Mouse (Mus musculus) myocyte (in vitro differentiated cells): ENCODE measurements at regions not wholly inside any gene's neighbourhood (a gene's known extent, or its start where the extent isn't known, plus 50 kb on each side); places are given as distances from the start of the nearest gene placed in this dataset.
A peak's percentile ranks its signal among the peaks of the same experiment; 100 is the strongest.

Experiments used
- H3K27me3 ChIP-seq: one replicate; pipeline ENCODE4 v1.6.1; 2011; ENCODE audit not compliant: control insufficient read depth, insufficient read depth, insufficient read length
- H3K36me3 ChIP-seq: one replicate; pipeline ENCODE4 v1.6.1; 2011; ENCODE audit not compliant: control insufficient read depth, insufficient read depth
- H3K4me2 ChIP-seq: one replicate; pipeline ENCODE4 v1.6.1; 2011; ENCODE audit warnings: low read depth, control low read depth
- H3K4me3 ChIP-seq: one replicate; pipeline ENCODE4 v1.5.1; 2011; ENCODE audit warnings: mild to moderate bottlenecking, control low read depth, moderate library complexity
- H3K79me2 ChIP-seq: one replicate; pipeline ENCODE4 v1.6.1; 2011; ENCODE audit not compliant: control insufficient read depth, insufficient read depth
- H3ac ChIP-seq: one replicate; pipeline ENCODE4 v1.6.1; 2011; ENCODE audit not compliant: control insufficient read depth, insufficient read length
- CEBPB ChIP-seq: IDR thresholded peaks from 2 replicates; pipeline ENCODE4 v1.6.1; 2011; ENCODE audit warnings: mild to moderate bottlenecking, moderate library complexity; ENCODE audit not compliant: poor library complexity, insufficient read depth, severe bottlenecking
- E2F4 ChIP-seq: IDR thresholded peaks from one replicate; pipeline ENCODE4 v1.6.1; 2011; ENCODE audit warnings: mild to moderate bottlenecking, control low read depth, moderate library complexity; ENCODE audit not compliant: insufficient read depth
- MAX ChIP-seq: IDR thresholded peaks from one replicate; pipeline ENCODE4 v1.6.1; 2011; ENCODE audit warnings: low read depth, mild to moderate bottlenecking, control low read depth
- MYOD1 ChIP-seq, 3 experiments: IDR thresholded peaks; one replicate each; pipeline ENCODE4 v1.6.1; 2011; ENCODE audit warnings: control low read depth in 2 of 3, low read depth in 2 of 3, mild to moderate bottlenecking in 2 of 3, moderate library complexity in 1 of 3; ENCODE audit not compliant: insufficient read length in 2 of 3, control insufficient read depth in 1 of 3
- MYOG ChIP-seq, 3 experiments: IDR thresholded peaks; one replicate each; pipeline ENCODE4 v1.6.1; 2011; ENCODE audit warnings: control low read depth in 2 of 3, low read depth in 2 of 3, mild to moderate bottlenecking in 2 of 3; ENCODE audit not compliant: insufficient read length in 2 of 3, control insufficient read depth in 1 of 3, insufficient read depth in 1 of 3
- POLR2A ChIP-seq: IDR thresholded peaks from one replicate; pipeline ENCODE4 v1.6.1; 2011; ENCODE audit warnings: low read depth, mild to moderate bottlenecking, control low read depth, moderate library complexity; ENCODE audit not compliant: insufficient read length
- POLR2AphosphoS2 ChIP-seq: IDR thresholded peaks from one replicate; pipeline ENCODE4 v1.6.1; 2011; ENCODE audit warnings: low read depth, control low read depth; ENCODE audit not compliant: insufficient read length
- REST ChIP-seq: IDR thresholded peaks from one replicate; pipeline ENCODE4 v1.6.1; 2011; ENCODE audit warnings: mild to moderate bottlenecking, control low read depth, moderate library complexity; ENCODE audit not compliant: insufficient read depth, insufficient read length
- SRF ChIP-seq: IDR thresholded peaks from one replicate; pipeline ENCODE4 v1.6.1; 2011; ENCODE audit warnings: low read depth; ENCODE audit not compliant: control insufficient read depth, insufficient read length
- TCF12 ChIP-seq: IDR thresholded peaks from one replicate; pipeline ENCODE4 v1.6.1; 2011; ENCODE audit warnings: mild to moderate bottlenecking, control low read depth; ENCODE audit not compliant: poor library complexity, insufficient read depth, severe bottlenecking
- TCF3 ChIP-seq: IDR thresholded peaks from one replicate; pipeline ENCODE4 v1.6.1; 2011; ENCODE audit warnings: low read depth, control low read depth; ENCODE audit not compliant: insufficient read length
- USF1 ChIP-seq: IDR thresholded peaks from one replicate; pipeline ENCODE4 v1.6.1; 2011; ENCODE audit warnings: low read depth, mild to moderate bottlenecking, control low read depth, moderate library complexity

- Histone ChIP-seq H3K4me3 (no peak overlapping the region), H3K79me2 (no peaks in the 10 kb centered on the region), H3K36me3 (no peaks in the 10 kb centered on the region), H3K4me2 (no peak overlapping the region), H3ac (no peak overlapping the region), H3K27me3 (peaks cover 7% of the 10 kb centered on the region)
- TF ChIP-seq USF1 (no peak), TCF12 (no peak), TCF3 (no peak), MAX (no peak), POLR2AphosphoS2 (no peak), MYOD1 (IDR thresholded peaks at IDR 0.05; ENCODE audit: control insufficient read depth in 1 of 3, insufficient read length in 2 of 3, low read depth in 2 of 3) (no peak), MYOG (IDR thresholded peaks at IDR 0.05; ENCODE audit: control insufficient read depth in 1 of 3, insufficient read depth in 1 of 3, insufficient read length in 2 of 3, low read depth in 2 of 3) (no peak), POLR2A (no peak), E2F4 (no peak), SRF (no peak), REST (no peak), CEBPB (no peak)
Measured at GRCm38 (mm10) chr8:92482393-92482792, 125.0 kb downstream of the Irx5 start.

- TF ChIP-seq POLR2A (no peak), CEBPB (0 out of 2 replicates have a peak, but pooled peaks have one; percentile 55)
- no peak overlapping the region for H3K4me3 ChIP-seq
- peaks cover 5% of the 10 kb centered on the region for H3K27me3 ChIP-seq
- no peaks in the 10 kb centered on the region for H3K79me2 ChIP-seq
- no peak overlapping the region for H3K4me2 ChIP-seq
- no peaks in the 10 kb centered on the region for H3K36me3 ChIP-seq
- no peak overlapping the region for H3ac ChIP-seq
Measured at GRCm38 (mm10) chr8:92483055-92483765, 125.8 kb downstream of the Irx5 start.

- no peak overlapping the region for H3K4me3 ChIP-seq
- TF ChIP-seq TCF3 (no peak), E2F4 (no peak), MYOG (IDR thresholded peaks at IDR 0.05; ENCODE audit: control insufficient read depth in 1 of 3, insufficient read depth in 1 of 3, insufficient read length in 2 of 3, low read depth in 2 of 3) (no peak), CEBPB (no peak), TCF12 (no peak), MAX (no peak), USF1 (no peak), REST (no peak)
- H3K36me3 ChIP-seq = no peaks in the 10 kb centered on the region
- no peak overlapping the region for H3K4me2 ChIP-seq
- no peak overlapping the region for H3ac ChIP-seq
- no peaks in the 10 kb centered on the region for H3K27me3 ChIP-seq
- no peaks in the 10 kb centered on the region for H3K79me2 ChIP-seq
Measured at GRCm38 (mm10) chr8:92488526-92489159, 131.2 kb downstream of the Irx5 start.

- no peaks in the 10 kb centered on the region for H3K27me3 ChIP-seq
- no peaks in the 10 kb centered on the region for H3K36me3 ChIP-seq
- no peaks in the 10 kb centered on the region for H3K79me2 ChIP-seq
- no peak overlapping the region for H3K4me3 ChIP-seq
- no peak overlapping the region for H3K4me2 ChIP-seq
- TF ChIP-seq E2F4 = no peak
- no peak for TF ChIP-seq TCF3
- no peak for TF ChIP-seq TCF12
- no peak for TF ChIP-seq SRF
- TF ChIP-seq POLR2AphosphoS2 = no peak
- TF ChIP-seq MAX = no peak
- TF ChIP-seq USF1 = no peak
- no peak for TF ChIP-seq MYOG (IDR thresholded peaks at IDR 0.05; ENCODE audit: control insufficient read depth in 1 of 3, insufficient read depth in 1 of 3, insufficient read length in 2 of 3, low read depth in 2 of 3)
- TF ChIP-seq REST = no peak
- TF ChIP-seq MYOD1 (IDR thresholded peaks at IDR 0.05; ENCODE audit: control insufficient read depth in 1 of 3, insufficient read length in 2 of 3, low read depth in 2 of 3) = no peak
- TF ChIP-seq POLR2A = no peak
- TF ChIP-seq CEBPB = no peak
- no peak overlapping the region for H3ac ChIP-seq
Measured at GRCm38 (mm10) chr8:92491533-92491932, 134.1 kb downstream of the Irx5 start.

GRCm38 (mm10) chr8:92493403-92493802, 136.0 kb downstream of the Irx5 start:
- no peak for TF ChIP-seq CEBPB
- TF ChIP-seq MYOD1 (IDR thresholded peaks at IDR 0.05; ENCODE audit: control insufficient read depth in 1 of 3, insufficient read length in 2 of 3, low read depth in 2 of 3) = no peak
- no peak for TF ChIP-seq SRF
- H3K4me3 ChIP-seq = no peak overlapping the region
- H3K36me3 ChIP-seq = no peaks in the 10 kb centered on the region
- no peak overlapping the region for H3K4me2 ChIP-seq
- H3K79me2 ChIP-seq = no peaks in the 10 kb centered on the region
- H3K27me3 ChIP-seq = no peaks in the 10 kb centered on the region
- no peak overlapping the region for H3ac ChIP-seq
